Mouse (Mus musculus): ENCODE data around the gene Glt8d1. TPM values are rescaled to one million over a fixed set of nuclear protein-coding genes. Genes with fewer than 3 reads are reported as not detected.

Glt8d1 gene
- 5.6 and 6.6 TPM in 2 replicates for polyA plus RNA-seq (2012)

GRCm38 (mm10) chr14:31001307-31002205 is at the start of gene Glt8d1, which contains the start of gene Spcs1:
TSS of gene Glt8d1 (plus strand) at chr14:31001400.
TSS of gene Spcs1 (minus strand) at chr14:31001672.

GRCm38 (mm10) chr14:31018860-31019291 is 17.7 kb downstream of the Glt8d1 start, which contains the start of the genes Pbrm1 and Gnl3:
TSS of gene Pbrm1 (plus strand) at chr14:31019138.
TSS of gene Gnl3 (minus strand) at chr14:31019152.

Other genes starting within 250 kb of the Glt8d1 start
- gene Tmem110, start 175.8 kb upstream of the Glt8d1 start, polyA plus RNA-seq (2012) = 24.1 and 25.4 TPM in 2 replicates
- 0.40 and 0.62 TPM in 2 replicates for gene Mustn1, start 122.2 kb upstream of the Glt8d1 start, polyA plus RNA-seq (2012)
- gene Itih4, start 114.9 kb upstream of the Glt8d1 start, polyA plus RNA-seq (2012) = not detected in 2 replicates
- gene Itih3, start 77.6 kb upstream of the Glt8d1 start, polyA plus RNA-seq (2012) = not detected in 2 replicates
- not detected in 2 replicates for gene Itih1, start 58.1 kb upstream of the Glt8d1 start, polyA plus RNA-seq (2012)
- gene Nek4, start 50.0 kb upstream of the Glt8d1 start, polyA plus RNA-seq (2012) = 3.4 and 3.9 TPM in 2 replicates
- 21.1 and 23.1 TPM in 2 replicates for gene Spcs1, start 272 bp downstream of the Glt8d1 start, polyA plus RNA-seq (2012)
- gene Pbrm1, start 17.7 kb downstream of the Glt8d1 start, polyA plus RNA-seq (2012) = 8.0 and 8.9 TPM in 2 replicates
- gene Gnl3, start 17.8 kb downstream of the Glt8d1 start, polyA plus RNA-seq (2012) = 25.0 and 35.7 TPM in 2 replicates
- gene Smim4, start 127.6 kb downstream of the Glt8d1 start, polyA plus RNA-seq (2012) = 56.0 TPM in 2 replicates
- 154 and 193 TPM in 2 replicates for gene Nt5dc2, start 129.7 kb downstream of the Glt8d1 start, polyA plus RNA-seq (2012)
- 0.70 and 0.91 TPM in 2 replicates for gene Stab1, start 167.2 kb downstream of the Glt8d1 start, polyA plus RNA-seq (2012)
- gene Tnnc1, start 206.9 kb downstream of the Glt8d1 start, polyA plus RNA-seq (2012) = 0.22 and 1.1 TPM in 2 replicates
- 224 and 288 TPM in 2 replicates for gene Nisch, start 215.5 kb downstream of the Glt8d1 start, polyA plus RNA-seq (2012)
- 0.11 and 0.21 TPM in 2 replicates for gene Sema3g, start 216.5 kb downstream of the Glt8d1 start, polyA plus RNA-seq (2012)
- gene Phf7, start 249.9 kb downstream of the Glt8d1 start, polyA plus RNA-seq (2012) = 4.1 and 4.2 TPM in 2 replicates